Mouse (Mus musculus) heart, embryonic 11.5 days (tissue): ENCODE measurements around the gene Myo10. TPM values are rescaled to one million over a fixed set of nuclear protein-coding genes. Genes with fewer than 3 reads are reported as not detected.

ENCODE experiments used
- ATAC-seq: fragments of 200-750 bp; cut with Nextera tagmentation; replicated peaks from 2 replicates; pipeline ENCODE4 v1.8.0; 2017; ENCODE audit warnings: moderate library complexity; ENCODE audit not compliant: insufficient number of reproducible peaks, low FRiP score, low TSS enrichment
- H3K27ac ChIP-seq: fragments of 300-500 bp; sonication (generic); 2 replicates; pipeline ENCODE4 v1.5.1; 2014; ENCODE audit warnings: mild to moderate bottlenecking, low read depth, low read length
- H3K27me3 ChIP-seq: fragments of 300-500 bp; sonication (generic); 2 replicates; pipeline ENCODE4 v1.6.1; 2014; ENCODE audit warnings: mild to moderate bottlenecking, low read length, mixed read lengths; ENCODE audit not compliant: control insufficient read depth, insufficient read depth
- H3K36me3 ChIP-seq: fragments of 300-500 bp; sonication (generic); 2 replicates; pipeline ENCODE4 v1.6.1; 2014; ENCODE audit warnings: mild to moderate bottlenecking, low read length, moderate library complexity, mixed read lengths; ENCODE audit not compliant: control insufficient read depth, insufficient read depth
- H3K4me1 ChIP-seq: fragments of 300-500 bp; sonication (generic); 2 replicates; pipeline ENCODE4 v1.6.1; 2014; ENCODE audit warnings: low read length; ENCODE audit not compliant: control insufficient read depth, insufficient read depth
- H3K4me2 ChIP-seq: fragments of 300-500 bp; sonication (generic); 2 replicates; pipeline ENCODE4 v1.6.1; 2014; ENCODE audit warnings: mild to moderate bottlenecking, moderate library complexity
- H3K4me3 ChIP-seq: fragments of 300-500 bp; sonication (generic); 2 replicates; pipeline ENCODE4 v1.5.1; 2014; ENCODE audit warnings: low read depth, low read length
- H3K9ac ChIP-seq: fragments of 300-500 bp; sonication (generic); 2 replicates; pipeline ENCODE4 v1.6.1; 2014; ENCODE audit warnings: mild to moderate bottlenecking, low read depth, low read length, moderate library complexity
- H3K9me3 ChIP-seq: fragments of 300-500 bp; sonication (generic); replicated peaks from 2 replicates; pipeline ENCODE4 v1.6.1; 2016; ENCODE audit warnings: low read length; ENCODE audit not compliant: control insufficient read depth
- WGBS: fragments of 180-500 bp; shearing (Covaris S2); extraction: QIAGEN DNeasy Blood & Tissue Kit; methylation state at CpG from one replicate; pipeline ENCODE4 v1.1.7; 2014; ENCODE audit not compliant: insufficient replicate concordance; 5-methylcytosine and 5-hydroxymethylcytosine counted together
- polyA plus RNA-seq: library from polyadenylated mRNA; unstranded; fragments of >200 nt; fragmentation: Nextera tagmentation; extraction: Ambion mirVana; gene quantifications from 2 replicates; pipeline ENCODE4 v1.2.1, GENCODE M21; 2014

Gene Myo10
- polyA plus RNA-seq, 1 experiment from 2014 or later = 15.4 TPM

GRCm38 (mm10) chr15:25648287-25648686, 26.0 kb downstream of the Myo10 start:
- Histone ChIP-seq H3K27me3 (peaks cover 20% of the 10 kb centered on the region), H3K27ac (no peak overlapping the region)
- 85% methylated on average over 2 of the region's 2 CpGs for WGBS

GRCm38 (mm10) chr15:25650371-25650770, 28.0 kb downstream of the Myo10 start:
- Histone ChIP-seq H3K9ac (no peak overlapping the region), H3K27ac (no peak overlapping the region), H3K4me1 (peaks cover 15% of the 10 kb centered on the region), H3K36me3 (no peaks in the 10 kb centered on the region), H3K4me2 (peak overlapping the region; percentile 24; the same call in 1 of the 2 replicates), H3K9me3 (0 out of 2 replicates have a peak, but pooled peaks cover 3% of the 10 kb centered on the region), H3K4me3 (no peak overlapping the region), H3K27me3 (peaks cover 36% of the 10 kb centered on the region)
- ATAC-seq = peak; percentile 64; the same call in 1 of the 2 replicates
- 12% methylated on average over 5 of the region's 5 CpGs for WGBS

More at GRCm38 (mm10) chr15:25648287-25648686, 26.0 kb downstream of the Myo10 start:
- Histone ChIP-seq H3K4me1 (peaks cover 19% of the 10 kb centered on the region), H3K4me2 (no peak overlapping the region), H3K4me3 (no peak overlapping the region), H3K9ac (no peak overlapping the region), H3K36me3 (no peaks in the 10 kb centered on the region), H3K9me3 (0 out of 2 replicates have a peak, but pooled peaks cover 3% of the 10 kb centered on the region)
- no peak for ATAC-seq

GRCm38 (mm10) chr15:25651820-25652219, 29.5 kb downstream of the Myo10 start:
- H3K36me3 ChIP-seq = no peaks in the 10 kb centered on the region

GRCm38 (mm10) chr15:25652368-25652767, 30.0 kb downstream of the Myo10 start:
- Histone ChIP-seq H3K4me3 (no peak overlapping the region), H3K27ac (no peak overlapping the region), H3K9ac (no peak overlapping the region), H3K4me2 (no peak overlapping the region), H3K4me1 (peaks cover 12% of the 10 kb centered on the region), H3K9me3 (0 out of 2 replicates have a peak, but pooled peaks cover 3% of the 10 kb centered on the region), H3K27me3 (peaks cover 40% of the 10 kb centered on the region), H3K36me3 (no peaks in the 10 kb centered on the region)
- ATAC-seq = no peak
- 77% methylated on average over 5 of the region's 5 CpGs for WGBS

More at GRCm38 (mm10) chr15:25651820-25652219, 29.5 kb downstream of the Myo10 start:
- Histone ChIP-seq H3K27ac (no peak overlapping the region), H3K27me3 (peaks cover 40% of the 10 kb centered on the region), H3K4me2 (no peak overlapping the region), H3K4me3 (no peak overlapping the region), H3K9ac (no peak overlapping the region), H3K9me3 (0 out of 2 replicates have a peak, but pooled peaks cover 3% of the 10 kb centered on the region), H3K4me1 (peaks cover 12% of the 10 kb centered on the region)
- 65% methylated on average over 7 of the region's 7 CpGs for WGBS
- no peak for ATAC-seq

GRCm38 (mm10) chr15:25652933-25653332, 30.6 kb downstream of the Myo10 start:
- Histone ChIP-seq H3K36me3 (no peaks in the 10 kb centered on the region), H3K27me3 (peaks cover 40% of the 10 kb centered on the region), H3K4me2 (no peak overlapping the region), H3K27ac (no peak overlapping the region), H3K4me1 (peaks cover 12% of the 10 kb centered on the region), H3K4me3 (no peak overlapping the region), H3K9ac (no peak overlapping the region), H3K9me3 (0 out of 2 replicates have a peak, but pooled peaks cover 3% of the 10 kb centered on the region)
- WGBS = 80% methylated on average over 6 of the region's 6 CpGs
- ATAC-seq = no peak

GRCm38 (mm10) chr15:25653680-25654079, 31.4 kb downstream of the Myo10 start:
- Histone ChIP-seq H3K27ac (no peak overlapping the region), H3K9ac (no peak overlapping the region), H3K4me1 (peaks cover 12% of the 10 kb centered on the region), H3K4me2 (no peak overlapping the region), H3K4me3 (no peak overlapping the region), H3K36me3 (no peaks in the 10 kb centered on the region), H3K27me3 (peaks cover 40% of the 10 kb centered on the region), H3K9me3 (no peaks in the 10 kb centered on the region)
- 78% methylated on average over 5 of the region's 5 CpGs for WGBS
- no peak for ATAC-seq

- H3K27me3 ChIP-seq = no peaks in the 10 kb centered on the region; the same call in 1 of the 2 replicates
- H3K4me2 ChIP-seq = peak overlapping the region; percentile 6; the same call in 1 of the 2 replicates
- no peak overlapping the region for H3K9ac ChIP-seq
- no peaks in the 10 kb centered on the region for H3K36me3 ChIP-seq
- 22% methylated on average over 8 of the region's 8 CpGs for WGBS
- no peaks in the 10 kb centered on the region for H3K9me3 ChIP-seq
- H3K27ac ChIP-seq = 0 out of 2 replicates have a peak overlapping the region, but pooled peaks have one; percentile 19
- H3K4me3 ChIP-seq = no peak overlapping the region
- H3K4me1 ChIP-seq = peaks cover 3% of the 10 kb centered on the region; the same call in 1 of the 2 replicates
- ATAC-seq = no peak
Observed at GRCm38 (mm10) chr15:25662833-25663519, 40.7 kb downstream of the Myo10 start.

GRCm38 (mm10) chr15:25669283-25670247, 47.2 kb downstream of the Myo10 start:
- Histone ChIP-seq H3K27me3 (no peaks in the 10 kb centered on the region; the same call in 1 of the 2 replicates), H3K9ac (no peak overlapping the region), H3K27ac (no peak overlapping the region), H3K9me3 (no peaks in the 10 kb centered on the region), H3K4me1 (peaks cover 8% of the 10 kb centered on the region; the same call in 1 of the 2 replicates), H3K4me2 (no peak overlapping the region), H3K36me3 (no peaks in the 10 kb centered on the region), H3K4me3 (no peak overlapping the region)
- ATAC-seq = no peak
- WGBS = 62% methylated on average over 16 of the region's 16 CpGs
